In genomic region chr9:106512729-106513450, GRCm38 (mm10) we compare ENCODE assay signal across 16 mouse cellular contexts. TPM values are rescaled to one million over a fixed set of nuclear protein-coding genes. Genes with fewer than 3 reads are reported as not detected.
DNase-seq lines count a peak whose midpoint lies in the region; ATAC-seq and TF ChIP-seq lines count a peak whose summit lies in the region.
"Had no signal": no experiment of that assay in that cellular context is flagged by ENCODE, and none has a peak within 500 bp of the region (broad histone marks: within the 10 kb centered on the region; RNA-seq: fewer than 3 reads in every experiment).

No protein-coding gene starts in this region.

- no peak overlapping the region for H3K9ac ChIP-seq in kidney, postnatal 0 days (ENCODE audit: low read depth, low read length)
- no peak overlapping the region for H3K9ac ChIP-seq in kidney, embryonic 15.5 days
- H3K9ac ChIP-seq in midbrain, postnatal 0 days (replicated peaks; ENCODE audit: low read length, poor library complexity, severe bottlenecking), result no peak overlapping the region
- H3K9ac ChIP-seq: limb, embryonic 15.5 days; neural tube, embryonic 12.5 days had no signal

- no peak overlapping the region for H3K27ac ChIP-seq in kidney, postnatal 0 days
- no peak overlapping the region for H3K27ac ChIP-seq in kidney, embryonic 15.5 days
- H3K27ac ChIP-seq in midbrain, postnatal 0 days (ENCODE audit: low read depth, low read length), result no peak overlapping the region
- no peak overlapping the region for H3K27ac ChIP-seq in midbrain, embryonic 10.5 days (replicated peaks)
- H3K27ac ChIP-seq: limb, embryonic 15.5 days; neural tube, embryonic 12.5 days had no signal

- DNase-seq in kidney, postnatal 0 days (ENCODE audit: low spot score), result peak; percentile 70
- peak; percentile 8 for DNase-seq in midbrain, postnatal 0 days (ENCODE audit: low spot score)
- no peak for DNase-seq in midbrain, embryonic 10.5 days (ENCODE audit: low spot score)
- DNase-seq in layer of hippocampus, adult 9-11 months, result peak; percentile 12
- DNase-seq in telencephalon, adult 2 months (ENCODE audit: low read depth, low spot score), result peak; percentile 33
- DNase-seq in adrenal gland, adult 2 months, result no peak
- DNase-seq: adrenal gland, adult 8-10 months; cerebellum, adult 18-20 months had no signal

- no peaks in the 10 kb centered on the region for H3K9me3 ChIP-seq in kidney, postnatal 0 days (replicated peaks; ENCODE audit: low read length)
- no peaks in the 10 kb centered on the region for H3K9me3 ChIP-seq in kidney, embryonic 15.5 days (replicated peaks)
- no peaks in the 10 kb centered on the region for H3K9me3 ChIP-seq in midbrain, postnatal 0 days (ENCODE audit: low read length)
- H3K9me3 ChIP-seq in midbrain, embryonic 10.5 days (replicated peaks), result no peaks in the 10 kb centered on the region
- H3K9me3 ChIP-seq: limb, embryonic 15.5 days; neural tube, embryonic 12.5 days had no signal

- H3K4me3 ChIP-seq in kidney, postnatal 0 days (replicated peaks; ENCODE audit: low read depth, low read length), result no peak overlapping the region
- H3K4me3 ChIP-seq in kidney, embryonic 15.5 days (replicated peaks), result no peak overlapping the region
- no peak overlapping the region for H3K4me3 ChIP-seq in midbrain, postnatal 0 days (ENCODE audit: low read depth, low read length)
- no peak overlapping the region for H3K4me3 ChIP-seq in midbrain, embryonic 10.5 days
- H3K4me3 ChIP-seq: limb, embryonic 15.5 days; neural tube, embryonic 12.5 days had no signal

- no peaks in the 10 kb centered on the region for H3K4me1 ChIP-seq in kidney, postnatal 0 days (replicated peaks; ENCODE audit: insufficient read depth, low read length)
- no peaks in the 10 kb centered on the region for H3K4me1 ChIP-seq in kidney, embryonic 15.5 days
- no peaks in the 10 kb centered on the region for H3K4me1 ChIP-seq in midbrain, postnatal 0 days (ENCODE audit: insufficient read depth, low read length)
- H3K4me1 ChIP-seq in midbrain, embryonic 10.5 days, result no peaks in the 10 kb centered on the region
- H3K4me1 ChIP-seq: limb, embryonic 15.5 days; neural tube, embryonic 12.5 days had no signal

- H3K27me3 ChIP-seq in kidney, postnatal 0 days (ENCODE audit: insufficient read depth, low read length), result no peaks in the 10 kb centered on the region
- no peaks in the 10 kb centered on the region for H3K27me3 ChIP-seq in kidney, embryonic 15.5 days
- no peaks in the 10 kb centered on the region for H3K27me3 ChIP-seq in midbrain, postnatal 0 days (ENCODE audit: insufficient read depth, low read length)
- H3K27me3 ChIP-seq in midbrain, embryonic 10.5 days (ENCODE audit: low read depth, poor library complexity, severe bottlenecking), result no peaks in the 10 kb centered on the region
- H3K27me3 ChIP-seq: limb, embryonic 15.5 days; neural tube, embryonic 12.5 days had no signal

- no peak overlapping the region for H3K4me2 ChIP-seq in kidney, postnatal 0 days (ENCODE audit: low read length)
- no peak overlapping the region for H3K4me2 ChIP-seq in kidney, embryonic 15.5 days
- no peak overlapping the region for H3K4me2 ChIP-seq in midbrain, postnatal 0 days (ENCODE audit: low read depth, low read length, poor library complexity, severe bottlenecking)
- H3K4me2 ChIP-seq: limb, embryonic 15.5 days; neural tube, embryonic 12.5 days had no signal

- no peak for ATAC-seq in kidney, postnatal 0 days (replicated peaks; ENCODE audit: low FRiP score, low read depth)
- no peak for ATAC-seq in kidney, embryonic 15.5 days (replicated peaks; ENCODE audit: low FRiP score)
- no peak for ATAC-seq in midbrain, postnatal 0 days (ENCODE audit: low FRiP score)
- ATAC-seq: hindbrain, embryonic 16.5 days had no signal

- no peaks in the 10 kb centered on the region for H3K36me3 ChIP-seq in kidney, postnatal 0 days (ENCODE audit: insufficient read depth, low read length)
- H3K36me3 ChIP-seq in kidney, embryonic 15.5 days, result no peaks in the 10 kb centered on the region
- H3K36me3 ChIP-seq in midbrain, postnatal 0 days (ENCODE audit: insufficient read depth, low read length), result no peaks in the 10 kb centered on the region
- no peaks in the 10 kb centered on the region for H3K36me3 ChIP-seq in midbrain, embryonic 10.5 days
- H3K36me3 ChIP-seq: limb, embryonic 15.5 days; neural tube, embryonic 12.5 days had no signal

- 48% methylated on average over 13 of the region's 13 CpGs for whole genome bisulfite sequencing in kidney, postnatal 0 days
- 55% methylated on average over 13 of the region's 13 CpGs for WGBS in kidney, embryonic 15.5 days
- WGBS in midbrain, postnatal 0 days, result 69% methylated on average over 13 of the region's 13 CpGs
- WGBS in midbrain, embryonic 10.5 days, result 77% methylated on average over 13 of the region's 13 CpGs

- no peak for TF ChIP-seq CTCF in kidney, postnatal 0 days (IDR thresholded peaks at IDR 0.05; ENCODE audit: low read depth)
- no peak for TF ChIP-seq CTCF in midbrain, postnatal 0 days (IDR thresholded peaks at IDR 0.05)

RNA-seq across cellular contexts. Expression of gene Iqcf5, which starts 1.5 kb away (rescaled TPM):
- not detected in 2 replicates for polyA plus RNA-seq in kidney, postnatal 0 days (2015; fragmentation: Nextera tagmentation; extraction: Ambion mirVana)
- polyA plus RNA-seq in kidney, embryonic 15.5 days (2015; fragmentation: Nextera tagmentation; extraction: Ambion mirVana), result not detected in 2 replicates
- not detected in 2 replicates for total RNA-seq in midbrain, postnatal 0 days (2014; rRNA removed)
- polyA plus RNA-seq in midbrain, postnatal 0 days (2015; fragmentation: Nextera tagmentation; extraction: Ambion mirVana), result not detected in 2 replicates
- 0.27 TPM in 1 of 2 replicates, not detected in the other for polyA plus RNA-seq in midbrain, embryonic 10.5 days (2016; fragmentation: Nextera tagmentation; extraction: Ambion mirVana)
- not detected for total RNA-seq in adrenal gland, adult 2 months (2021)
- not detected in 2 replicates for polyA plus RNA-seq in adrenal gland, adult 2 months (2012; rRNA removed)
- total RNA-seq: adrenal gland, adult 8-10 months; granulocyte monocyte progenitor cell, adult 5-6 weeks had no signal
- polyA plus RNA-seq: embryonic facial prominence, embryonic 11.5 days; hindbrain, embryonic 16.5 days; large intestine, adult 2 months; limb, embryonic 15.5 days; neural tube, embryonic 12.5 days; urinary bladder, adult 2 months had no signal

RNA-seq across cellular contexts. Expression of gene Iqcf1, which starts 13.1 kb away (rescaled TPM):
- polyA plus RNA-seq in kidney, postnatal 0 days (2015; fragmentation: Nextera tagmentation; extraction: Ambion mirVana), result not detected in 2 replicates
- not detected in 2 replicates for polyA plus RNA-seq in kidney, embryonic 15.5 days (2015; fragmentation: Nextera tagmentation; extraction: Ambion mirVana)
- not detected in 2 replicates for total RNA-seq in midbrain, postnatal 0 days (2014; rRNA removed)
- not detected in 2 replicates for polyA plus RNA-seq in midbrain, postnatal 0 days (2015; fragmentation: Nextera tagmentation; extraction: Ambion mirVana)
- polyA plus RNA-seq in midbrain, embryonic 10.5 days (2016; fragmentation: Nextera tagmentation; extraction: Ambion mirVana), result not detected in 2 replicates
- not detected for total RNA-seq in adrenal gland, adult 2 months (2021)
- not detected in 2 replicates for polyA plus RNA-seq in adrenal gland, adult 2 months (2012; rRNA removed)
- total RNA-seq: adrenal gland, adult 8-10 months; granulocyte monocyte progenitor cell, adult 5-6 weeks had no signal
- polyA plus RNA-seq: embryonic facial prominence, embryonic 11.5 days; hindbrain, embryonic 16.5 days; large intestine, adult 2 months; limb, embryonic 15.5 days; neural tube, embryonic 12.5 days; urinary bladder, adult 2 months had no signal

RNA-seq across cellular contexts. Expression of gene Parp3, which starts 36.1 kb away (rescaled TPM):
- polyA plus RNA-seq in kidney, postnatal 0 days (2015; fragmentation: Nextera tagmentation; extraction: Ambion mirVana), result 5.8 and 6.4 TPM in 2 replicates
- polyA plus RNA-seq in kidney, embryonic 15.5 days (2015; fragmentation: Nextera tagmentation; extraction: Ambion mirVana), result 2.8 and 4.3 TPM in 2 replicates
- total RNA-seq in midbrain, postnatal 0 days (2014; rRNA removed), result 2.3 and 3.4 TPM in 2 replicates
- 2.4 and 2.5 TPM in 2 replicates for polyA plus RNA-seq in midbrain, postnatal 0 days (2015; fragmentation: Nextera tagmentation; extraction: Ambion mirVana)
- polyA plus RNA-seq in midbrain, embryonic 10.5 days (2016; fragmentation: Nextera tagmentation; extraction: Ambion mirVana), result 1.9 and 2.7 TPM in 2 replicates
- 10 to 100 TPM; 39.4 to 60.7 TPM for total RNA-seq in adrenal gland, adult 2 months (2021)
- polyA plus RNA-seq in adrenal gland, adult 2 months (2012; rRNA removed), result 65.6 and 87.4 TPM in 2 replicates

RNA-seq across cellular contexts. Expression of gene Rrp9, which starts 37.1 kb away (rescaled TPM):
- 35.6 and 40.0 TPM in 2 replicates for polyA plus RNA-seq in kidney, postnatal 0 days (2015; fragmentation: Nextera tagmentation; extraction: Ambion mirVana)
- polyA plus RNA-seq in kidney, embryonic 15.5 days (2015; fragmentation: Nextera tagmentation; extraction: Ambion mirVana), result 52.8 and 54.3 TPM in 2 replicates
- total RNA-seq in midbrain, postnatal 0 days (2014; rRNA removed), result 32.9 and 34.1 TPM in 2 replicates
- polyA plus RNA-seq in midbrain, postnatal 0 days (2015; fragmentation: Nextera tagmentation; extraction: Ambion mirVana), result 33.7 and 38.3 TPM in 2 replicates
- polyA plus RNA-seq in midbrain, embryonic 10.5 days (2016; fragmentation: Nextera tagmentation; extraction: Ambion mirVana), result 69.9 and 74.9 TPM in 2 replicates
- 10 to 100 TPM; 41.2 to 47.0 TPM for total RNA-seq in adrenal gland, adult 2 months (2021)
- polyA plus RNA-seq in adrenal gland, adult 2 months (2012; rRNA removed), result 36.8 and 42.2 TPM in 2 replicates

RNA-seq across cellular contexts. Expression of gene Gpr62, which starts 47.2 kb away (rescaled TPM):
- 0.52 and 0.91 TPM in 2 replicates for polyA plus RNA-seq in kidney, postnatal 0 days (2015; fragmentation: Nextera tagmentation; extraction: Ambion mirVana)
- polyA plus RNA-seq in kidney, embryonic 15.5 days (2015; fragmentation: Nextera tagmentation; extraction: Ambion mirVana), result 0.22 and 0.47 TPM in 2 replicates
- total RNA-seq in midbrain, postnatal 0 days (2014; rRNA removed), result 1.8 and 2.2 TPM in 2 replicates
- polyA plus RNA-seq in midbrain, postnatal 0 days (2015; fragmentation: Nextera tagmentation; extraction: Ambion mirVana), result 2.9 and 3.1 TPM in 2 replicates
- polyA plus RNA-seq in midbrain, embryonic 10.5 days (2016; fragmentation: Nextera tagmentation; extraction: Ambion mirVana), result 0.11 and 0.15 TPM in 2 replicates
- total RNA-seq in adrenal gland, adult 2 months (2021), result under 1 TPM; 0.17 TPM
- polyA plus RNA-seq in adrenal gland, adult 2 months (2012; rRNA removed), result 0.95 and 0.99 TPM in 2 replicates
- total RNA-seq: granulocyte monocyte progenitor cell, adult 5-6 weeks had no signal

Comparison
In these comparisons a context has a peak if more than half of its experiments do, and no peak if none do; other contexts are left out.
1. DNase-seq: peak in kidney, postnatal 0 days (single experiment), midbrain, postnatal 0 days (single experiment), layer of hippocampus, adult 9-11 months (single experiment) and telencephalon, adult 2 months (single experiment); none in midbrain, embryonic 10.5 days (single experiment) and adrenal gland, adult 2 months (single experiment).